Mouse (Mus musculus): ENCODE results near the gene Sh3bp4.

The Sh3bp4 gene

GRCm38 (mm10) chr1:89131018-89131540, 60.9 kb downstream of the Sh3bp4 start:
- DNase-seq: no peak

- DNase-seq: no peak
These were observed 61.5 kb downstream of the Sh3bp4 start for GRCm38 (mm10) chr1:89131707-89132106.

- DNase-seq: no peak
These were observed 63.1 kb downstream of the Sh3bp4 start for GRCm38 (mm10) chr1:89133266-89133665.

GRCm38 (mm10) chr1:89133717-89134116, 63.5 kb downstream of the Sh3bp4 start:
- DNase-seq: no peak

- DNase-seq: no peak
These were observed 66.0 kb downstream of the Sh3bp4 start for GRCm38 (mm10) chr1:89136089-89136811.

GRCm38 (mm10) chr1:89137086-89137816, 67.0 kb downstream of the Sh3bp4 start:
- DNase-seq: no peak

- DNase-seq: no peak
These were observed 68.1 kb downstream of the Sh3bp4 start for GRCm38 (mm10) chr1:89138316-89138715.

- DNase-seq: no peak
These were observed 69.9 kb downstream of the Sh3bp4 start for GRCm38 (mm10) chr1:89140113-89140512.

- no peak for DNase-seq
These were observed 80.9 kb downstream of the Sh3bp4 start for GRCm38 (mm10) chr1:89151071-89151470.

- no peak for DNase-seq
These were observed 82.4 kb downstream of the Sh3bp4 start for GRCm38 (mm10) chr1:89152576-89152975.

GRCm38 (mm10) chr1:89153203-89153602, 83.0 kb downstream of the Sh3bp4 start:
- DNase-seq: no peak

GRCm38 (mm10) chr1:89163483-89163882, 93.3 kb downstream of the Sh3bp4 start:
- DNase-seq: no peak

- no peak for DNase-seq
These were observed 94.1 kb downstream of the Sh3bp4 start for GRCm38 (mm10) chr1:89164281-89164680.

GRCm38 (mm10) chr1:89164685-89165084, 94.5 kb downstream of the Sh3bp4 start:
- no peak for DNase-seq

GRCm38 (mm10) chr1:89166814-89167249, 96.6 kb downstream of the Sh3bp4 start:
- no peak for DNase-seq

- no peak for DNase-seq
These were observed 101.1 kb downstream of the Sh3bp4 start for GRCm38 (mm10) chr1:89171275-89171767.

GRCm38 (mm10) chr1:89174621-89175020, 104.4 kb downstream of the Sh3bp4 start:
- no peak for DNase-seq

- DNase-seq: no peak
These were observed 105.1 kb downstream of the Sh3bp4 start for GRCm38 (mm10) chr1:89175355-89175754.

GRCm38 (mm10) chr1:89183261-89183831, 113.1 kb downstream of the Sh3bp4 start:
- DNase-seq: no peak

- no peak for DNase-seq
These were observed 114.0 kb downstream of the Sh3bp4 start for GRCm38 (mm10) chr1:89184111-89184785.

GRCm38 (mm10) chr1:89184839-89185238, 114.6 kb downstream of the Sh3bp4 start:
- no peak for DNase-seq

GRCm38 (mm10) chr1:89187441-89187840, 117.2 kb downstream of the Sh3bp4 start:
- DNase-seq: no peak

GRCm38 (mm10) chr1:89188091-89188490, 117.9 kb downstream of the Sh3bp4 start:
- DNase-seq: no peak
